Mouse (Mus musculus) brain, embryonic 14.5 days (tissue): Measurements from ENCODE around the gene Atp8b5. TPM values are rescaled to one million over a fixed set of nuclear protein-coding genes. Genes with fewer than 3 reads are reported as not detected.

Experiments
- DNase-seq: peaks from one replicate; pipeline ENCODE4 v3.0.0-alpha.2; 2011; ENCODE audit warnings: low read depth
- CTCF ChIP-seq: fragments of 200-500 bp; IDR thresholded peaks from 2 replicates; pipeline ENCODE4 v1.5.1; 2012; ENCODE audit warnings: inconsistent platforms, mild to moderate bottlenecking, moderate library complexity, borderline replicate concordance; ENCODE audit not compliant: insufficient read depth, insufficient read length; ENCODE audit errors: extremely low read depth
- POLR2A ChIP-seq: fragments of 200-500 bp; IDR thresholded peaks from 2 replicates; pipeline ENCODE4 v1.6.1; 2012; ENCODE audit warnings: mild to moderate bottlenecking, inconsistent platforms, borderline replicate concordance; ENCODE audit not compliant: poor library complexity, insufficient read depth, insufficient read length, severe bottlenecking; ENCODE audit errors: extremely low read depth
- polyA plus RNA-seq: library from polyadenylated mRNA; depleted of rRNA; stranded (reverse); fragments of >200 nt; gene quantifications from 2 replicates; pipeline ENCODE4 v1.2.3, GENCODE M21; 2012

The Atp8b5 gene
- polyA plus RNA-seq, 1 experiment: 0.63 TPM

GRCm38 (mm10) chr4:43400976-43401375 lies 134.0 kb downstream of the Atp8b5 start:
- peak; percentile 52 for DNase-seq
- no peak for TF ChIP-seq CTCF
- no peak for TF ChIP-seq POLR2A

GRCm38 (mm10) chr4:43401486-43401885 lies 134.5 kb downstream of the Atp8b5 start:
- DNase-seq: no peak
- TF ChIP-seq POLR2A (no peak), CTCF (no peak)

GRCm38 (mm10) chr4:43402212-43402611 lies 135.3 kb downstream of the Atp8b5 start:
- no peak for TF ChIP-seq POLR2A
- DNase-seq: no peak

DNA sequence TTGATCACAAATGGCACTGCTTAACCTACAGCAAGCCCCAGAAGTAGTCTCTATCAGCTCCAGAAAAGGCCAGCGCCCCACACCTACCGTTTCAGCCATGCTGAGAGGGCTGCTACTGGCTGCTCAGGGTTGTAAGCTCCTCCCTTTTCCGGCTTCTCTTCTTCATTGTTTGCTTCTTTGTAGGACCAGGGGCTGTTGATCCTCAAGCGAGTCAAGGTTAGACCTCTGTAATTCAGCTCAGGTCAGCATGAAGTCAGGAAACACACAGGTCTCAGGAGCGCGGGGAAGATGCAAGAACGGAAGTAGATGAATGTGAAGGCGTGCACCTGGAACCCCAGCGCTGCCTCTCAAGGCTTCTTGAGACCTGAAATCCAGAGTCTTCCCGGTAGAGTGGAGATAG lies 137.7 kb downstream of the Atp8b5 start:
- TF ChIP-seq POLR2A: no peak
- no peak for TF ChIP-seq CTCF
- no peak for DNase-seq

GRCm38 (mm10) chr4:43406162-43406971 lies 139.4 kb downstream of the Atp8b5 start:
- DNase-seq: peak; percentile 97
- TF ChIP-seq CTCF (peak; percentile 47; the same call in 1 of the 2 replicates), POLR2A (peak; percentile 61; the same call in 1 of the 2 replicates)

DNA sequence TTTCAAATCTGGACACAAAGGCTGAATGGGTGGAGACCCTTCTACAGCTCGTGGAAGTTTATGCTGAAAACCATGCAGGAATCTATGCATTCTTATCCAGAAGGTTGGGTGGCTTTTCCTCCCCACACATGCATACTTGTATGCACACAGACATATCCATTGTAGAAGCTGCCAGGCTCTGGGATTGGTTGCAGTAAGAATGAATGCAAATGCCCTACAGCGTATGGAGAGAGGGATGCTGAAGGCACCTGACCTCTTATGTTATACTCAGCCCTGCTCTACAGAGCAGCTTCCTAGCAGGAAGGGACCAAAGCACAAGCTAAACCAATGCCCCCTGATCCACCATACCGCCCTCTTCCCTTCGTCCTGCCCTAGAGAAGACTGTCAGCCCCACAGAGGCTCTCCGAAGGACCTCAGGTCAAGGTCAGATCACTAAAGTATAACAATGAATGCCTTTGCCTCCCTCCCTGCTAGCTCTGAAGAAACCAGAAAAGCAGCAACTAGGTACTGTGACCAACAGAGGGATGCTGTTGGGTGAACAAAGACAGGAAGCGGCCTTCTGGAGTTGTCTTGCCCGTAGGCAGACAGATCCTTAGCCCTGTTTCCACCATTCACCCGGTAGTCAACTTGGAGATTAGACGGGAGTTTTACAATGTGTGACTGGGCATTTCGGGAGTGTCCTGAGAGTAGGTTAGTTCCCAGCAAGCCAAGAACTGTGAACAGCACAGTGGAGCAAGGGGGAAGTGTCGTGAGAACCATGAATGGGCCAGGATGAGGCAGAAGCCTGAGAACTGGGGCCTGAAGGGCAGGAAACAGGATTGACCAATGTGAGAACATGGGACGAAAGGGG lies 140.3 kb downstream of the Atp8b5 start:
- no peak for TF ChIP-seq CTCF
- TF ChIP-seq POLR2A: no peak
- DNase-seq: peak; percentile 84

DNA sequence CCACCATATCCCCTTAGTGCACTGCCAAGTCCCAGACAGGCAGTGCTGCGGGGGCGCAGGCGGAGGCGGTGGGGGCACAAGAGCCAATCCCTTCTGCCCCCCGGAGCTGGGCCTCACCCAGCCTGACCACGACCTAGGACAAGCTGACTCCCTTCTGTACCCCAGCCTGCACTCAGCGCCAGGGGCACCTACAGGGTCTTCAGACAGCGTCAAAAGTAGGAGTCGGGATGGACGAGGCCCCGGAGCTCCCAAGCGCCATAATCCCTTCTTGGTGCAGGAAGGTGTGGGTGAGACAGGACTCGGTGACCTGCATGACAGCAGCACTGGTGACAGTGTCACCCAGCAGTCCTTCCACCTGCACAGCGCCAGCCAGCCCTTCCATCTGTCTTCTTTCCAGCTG lies 147.8 kb downstream of the Atp8b5 start:
- DNase-seq: no peak
- no peak for TF ChIP-seq POLR2A
- no peak for TF ChIP-seq CTCF

GRCm38 (mm10) chr4:43415221-43416070 lies 148.5 kb downstream of the Atp8b5 start:
- TF ChIP-seq POLR2A: no peak
- no peak for TF ChIP-seq CTCF
- DNase-seq: no peak

DNA sequence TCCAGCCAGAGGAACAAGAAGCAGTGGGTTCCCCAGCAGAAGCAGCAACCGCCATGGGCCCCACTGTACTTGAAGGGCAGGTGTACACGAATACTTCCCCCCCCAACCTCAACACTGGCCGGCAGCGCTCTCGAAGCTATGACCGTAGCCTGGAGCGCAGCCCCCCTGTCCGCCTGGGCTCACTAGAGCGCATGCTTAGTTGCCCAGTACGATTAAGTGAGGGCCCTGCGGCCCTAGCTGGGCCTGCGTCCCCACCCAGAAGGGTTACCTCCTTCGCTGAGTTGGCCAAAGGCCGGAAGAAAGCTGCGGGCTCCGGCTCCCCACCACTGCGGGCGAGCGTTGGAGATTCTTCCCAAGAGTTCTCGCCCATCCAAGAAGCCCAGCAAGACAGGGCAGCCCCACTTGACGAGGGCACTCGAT lies 149.1 kb downstream of the Atp8b5 start:
- TF ChIP-seq CTCF (no peak), POLR2A (no peak)
- DNase-seq: no peak

GRCm38 (mm10) chr4:43417269-43418062 lies 150.5 kb downstream of the Atp8b5 start:
- TF ChIP-seq CTCF (no peak), POLR2A (no peak)
- no peak for DNase-seq

- DNase-seq: no peak
- no peak for TF ChIP-seq CTCF
Measured at GRCm38 (mm10) chr4:43418450-43418849, 151.5 kb downstream of the Atp8b5 start.

GRCm38 (mm10) chr4:43418973-43419656 lies 152.2 kb downstream of the Atp8b5 start:
- no peak for DNase-seq
- no peak for TF ChIP-seq CTCF

GRCm38 (mm10) chr4:43419801-43420281 lies 152.9 kb downstream of the Atp8b5 start:
- DNase-seq: no peak
- TF ChIP-seq CTCF (no peak), POLR2A (no peak)
